Mouse (Mus musculus) cerebellum, adult 2 months (tissue): ENCODE measurements at regions not wholly inside any gene's neighbourhood (a gene's known extent, or its start where the extent isn't known, plus 50 kb on each side); places are given as distances from the start of the nearest gene placed in this dataset.

Experiments
- CTCF ChIP-seq: fragments of 200-500 bp; IDR thresholded peaks from 2 replicates; pipeline ENCODE4 v1.5.1; 2011; ENCODE audit warnings: low read depth, mild to moderate bottlenecking, control low read depth, low read length, moderate library complexity, borderline replicate concordance; ENCODE audit not compliant: insufficient read depth
- POLR2A ChIP-seq: fragments of 200-500 bp; IDR thresholded peaks from 2 replicates; pipeline ENCODE4 v1.6.1; 2011; ENCODE audit warnings: low read length, control low read depth, borderline replicate concordance; ENCODE audit not compliant: insufficient read depth

GRCm38 (mm10) chr3:78812425-78812824 is 473.9 kb downstream of the Rapgef2 start:
- TF ChIP-seq POLR2A (no peak), CTCF (no peak)
